Mouse (Mus musculus) kidney, adult 2 months (tissue): ENCODE measurements around the gene Hip1. TPM values are rescaled to one million over a fixed set of nuclear protein-coding genes. Genes with fewer than 3 reads are reported as not detected.

Source experiments
- DNase-seq: peaks from one replicate; pipeline ENCODE4 v3.0.0; 2021
- H3K27ac ChIP-seq: fragments of 200-500 bp; 2 replicates; pipeline ENCODE4 v1.5.1; 2012; ENCODE audit warnings: low read depth, low read length, control low read depth, inconsistent platforms; ENCODE audit not compliant: insufficient read depth
- H3K27me3 ChIP-seq: fragments of 200-500 bp; replicated peaks from 2 replicates; pipeline ENCODE4 v1.6.1; 2012; ENCODE audit warnings: mild to moderate bottlenecking, moderate library complexity, low read length, inconsistent platforms; ENCODE audit not compliant: control insufficient read depth, insufficient read depth
- H3K36me3 ChIP-seq: fragments of 200-500 bp; 2 replicates; pipeline ENCODE4 v1.6.1; 2012; ENCODE audit warnings: mild to moderate bottlenecking, moderate library complexity, low read length, inconsistent platforms; ENCODE audit not compliant: control insufficient read depth, insufficient read depth
- H3K4me1 ChIP-seq: fragments of 200-500 bp; 2 replicates; pipeline ENCODE4 v1.6.1; 2011; ENCODE audit warnings: low read length; ENCODE audit not compliant: control insufficient read depth, insufficient read depth
- H3K4me3 ChIP-seq: fragments of 200-500 bp; 2 replicates; pipeline ENCODE4 v1.5.1; 2011; ENCODE audit warnings: mild to moderate bottlenecking, low read depth, low read length, control low read depth; ENCODE audit not compliant: insufficient read depth
- CTCF ChIP-seq: fragments of 200-500 bp; conservative IDR thresholded peaks from 2 replicates; pipeline ENCODE4 v1.5.1; 2011; ENCODE audit warnings: low read depth, mild to moderate bottlenecking, control low read depth, low read length, moderate library complexity, mixed read lengths; ENCODE audit not compliant: insufficient read depth, insufficient read length
- POLR2A ChIP-seq: fragments of 200-500 bp; IDR thresholded peaks from one replicate; pipeline ENCODE4 v1.6.1; 2011; ENCODE audit warnings: low read depth, low read length, control low read depth
- WGBS: fragments of 180-500 bp; shearing (Covaris S2); methylation state at CpG from one replicate; pipeline ENCODE4 v1.1.7; 2018; 5-methylcytosine and 5-hydroxymethylcytosine counted together
- polyA plus RNA-seq: library from polyadenylated mRNA; depleted of rRNA; stranded (reverse); fragments of >200 nt; gene quantifications from 2 replicates; pipeline ENCODE4 v1.2.3, GENCODE M21; 2012

The Hip1 gene
- polyA plus RNA-seq, 1 experiment = 14.1 TPM

- WGBS = 91% methylated on average over 7 of the region's 7 CpGs
These were observed 162.2 kb downstream of the Hip1 start for GRCm38 (mm10) chr5:135382746-135383145.

DNA sequence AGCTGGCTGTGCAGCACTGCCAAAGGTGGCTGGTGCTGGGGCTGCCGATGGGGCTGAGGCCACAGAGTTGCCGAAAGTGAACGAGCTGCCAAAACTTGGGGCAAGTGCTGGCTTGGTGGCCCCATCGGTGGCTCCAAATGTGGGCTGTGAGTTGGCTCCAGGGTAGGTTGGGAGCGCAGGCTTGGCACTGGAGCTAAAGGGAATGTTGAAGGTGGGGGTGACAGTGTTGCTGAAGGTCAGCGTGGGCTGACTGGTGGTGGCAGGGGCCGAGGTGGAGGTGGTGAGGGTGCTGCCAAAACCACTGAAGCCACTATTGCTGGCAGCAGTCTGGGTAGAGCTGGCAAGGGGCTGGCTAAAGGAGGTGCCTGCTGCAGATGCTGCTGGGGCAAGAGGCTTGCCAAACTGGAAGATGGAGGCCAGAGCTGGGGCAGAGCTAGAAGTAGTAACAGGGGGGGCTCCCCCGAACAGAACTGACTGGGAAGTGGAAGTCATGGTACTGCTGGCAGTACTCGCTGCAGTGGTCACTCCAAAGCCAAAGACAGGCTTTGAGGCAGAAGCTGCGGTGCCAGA, 163.5 kb downstream of the Hip1 start:
- H3K27ac ChIP-seq = no peak overlapping the region
- peaks cover 3% of the 10 kb centered on the region; the same call in 1 of the 2 replicates for H3K36me3 ChIP-seq
- H3K27me3 ChIP-seq = no peaks in the 10 kb centered on the region
- no peak for DNase-seq
- TF ChIP-seq CTCF = no peak
- no peak for TF ChIP-seq POLR2A
- no peak overlapping the region for H3K4me3 ChIP-seq
- no peaks in the 10 kb centered on the region for H3K4me1 ChIP-seq
- 95% methylated on average over 10 of the region's 10 CpGs for WGBS

More at GRCm38 (mm10) chr5:135382746-135383145, 162.2 kb downstream of the Hip1 start:
- no peak for TF ChIP-seq POLR2A
- no peak for TF ChIP-seq CTCF
- DNase-seq = no peak
- H3K4me3 ChIP-seq = no peak overlapping the region
- peaks cover 3% of the 10 kb centered on the region for H3K36me3 ChIP-seq
- H3K4me1 ChIP-seq = no peaks in the 10 kb centered on the region
- H3K27me3 ChIP-seq = no peaks in the 10 kb centered on the region
- H3K27ac ChIP-seq = no peak overlapping the region

GRCm38 (mm10) chr5:135380681-135381080, 164.2 kb downstream of the Hip1 start:
- no peak overlapping the region for H3K27ac ChIP-seq
- no peak for DNase-seq
- H3K4me1 ChIP-seq = no peaks in the 10 kb centered on the region
- H3K36me3 ChIP-seq = peaks cover 3% of the 10 kb centered on the region; the same call in 1 of the 2 replicates
- no peak overlapping the region for H3K4me3 ChIP-seq
- 94% methylated on average over 4 of the region's 4 CpGs for WGBS
- no peak for TF ChIP-seq CTCF
- TF ChIP-seq POLR2A = no peak
- no peaks in the 10 kb centered on the region for H3K27me3 ChIP-seq

DNA sequence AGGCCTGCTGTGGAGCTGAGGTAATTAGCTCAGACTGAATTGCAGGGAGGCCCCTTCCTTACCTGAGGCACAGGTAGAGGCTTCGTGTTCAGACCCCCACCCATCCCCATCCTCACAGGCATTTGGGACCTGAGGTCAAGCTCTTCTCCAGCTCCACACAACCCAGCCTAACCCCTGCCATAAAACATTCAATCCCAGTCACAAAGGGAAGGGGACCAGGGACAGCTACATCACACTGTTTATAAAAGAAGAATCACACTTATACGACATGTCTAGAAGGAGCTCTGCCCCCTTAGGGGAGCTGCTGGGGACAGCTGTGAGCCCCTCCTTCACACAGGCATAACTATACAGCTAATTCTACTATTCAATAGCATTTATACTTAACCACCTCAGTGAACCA, 168.6 kb downstream of the Hip1 start:
- WGBS = 61% methylated on average over 2 of the region's 2 CpGs
- Histone ChIP-seq H3K4me3 (no peak overlapping the region), H3K27me3 (no peaks in the 10 kb centered on the region), H3K4me1 (no peaks in the 10 kb centered on the region), H3K36me3 (no peaks in the 10 kb centered on the region; the same call in 1 of the 2 replicates), H3K27ac (no peak overlapping the region)
- DNase-seq = no peak
- TF ChIP-seq CTCF = no peak
- no peak for TF ChIP-seq POLR2A

GRCm38 (mm10) chr5:135375167-135375566, 169.8 kb downstream of the Hip1 start:
- no peak for TF ChIP-seq POLR2A
- TF ChIP-seq CTCF = no peak
- H3K4me1 ChIP-seq = 0 out of 2 replicates have a peak, but pooled peaks cover 3% of the 10 kb centered on the region
- DNase-seq = peak; percentile 57

DNA sequence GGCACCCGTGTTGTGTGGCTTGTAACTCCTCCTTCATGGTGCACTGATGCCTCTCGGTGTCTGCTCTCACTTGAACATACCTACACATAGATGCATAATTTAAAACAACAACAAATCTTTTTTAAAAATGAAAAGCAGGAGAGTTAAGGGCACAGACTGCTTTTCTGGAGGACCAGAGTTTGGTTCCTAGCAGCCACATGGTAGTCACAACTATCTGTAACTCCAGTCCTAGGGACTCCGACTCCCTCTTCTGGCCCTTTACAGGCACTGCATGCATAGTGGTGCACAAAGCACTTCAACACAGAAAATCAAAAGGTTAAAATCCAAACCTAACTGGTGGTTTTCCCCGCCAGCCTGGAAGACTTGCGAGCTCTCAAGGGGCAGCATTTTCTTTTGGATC, 171.3 kb downstream of the Hip1 start:
- Histone ChIP-seq H3K27ac (no peak overlapping the region), H3K4me3 (no peak overlapping the region), H3K27me3 (no peaks in the 10 kb centered on the region), H3K36me3 (no peaks in the 10 kb centered on the region; the same call in 1 of the 2 replicates), H3K4me1 (peaks cover 3% of the 10 kb centered on the region; the same call in 1 of the 2 replicates)
- DNase-seq = no peak
- 96% methylated on average over 5 of the region's 5 CpGs for WGBS
- 0 out of 2 replicates have a peak, but pooled peaks have one; percentile 17 for TF ChIP-seq CTCF
- TF ChIP-seq POLR2A = no peak

More at GRCm38 (mm10) chr5:135375167-135375566, 169.8 kb downstream of the Hip1 start:
- no peak overlapping the region for H3K27ac ChIP-seq
- H3K27me3 ChIP-seq = no peaks in the 10 kb centered on the region
- WGBS = 35% methylated on average over 8 of the region's 8 CpGs
- H3K36me3 ChIP-seq = no peaks in the 10 kb centered on the region; the same call in 1 of the 2 replicates
- no peak overlapping the region for H3K4me3 ChIP-seq

DNA sequence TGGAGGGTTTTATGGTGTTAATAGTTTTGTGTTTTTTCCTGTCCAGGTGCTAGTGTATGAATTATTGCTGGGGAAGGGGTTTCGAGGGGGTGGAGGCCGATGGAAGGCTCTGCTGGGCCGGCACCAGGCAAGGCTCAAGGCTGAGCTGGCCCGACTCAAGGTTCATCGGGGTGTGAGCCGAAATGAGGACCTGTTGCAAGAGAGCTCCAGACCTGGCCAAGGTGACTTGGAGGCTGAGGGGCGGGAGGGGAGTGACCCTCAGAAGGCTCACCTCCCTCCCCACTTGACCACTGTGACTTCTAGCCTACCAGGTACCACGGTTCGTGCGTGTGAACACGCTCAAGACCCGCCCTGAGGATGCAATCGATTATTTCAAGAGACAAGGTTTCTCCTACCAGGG, 173.7 kb downstream of the Hip1 start:
- WGBS = 95% methylated on average over 13 of the region's 13 CpGs
- DNase-seq = no peak
- no peak overlapping the region for H3K4me3 ChIP-seq

More for the DNA sequence above, 173.7 kb downstream of the Hip1 start:
- H3K27me3 ChIP-seq = no peaks in the 10 kb centered on the region
- no peak overlapping the region for H3K27ac ChIP-seq
- no peak for TF ChIP-seq POLR2A
- TF ChIP-seq CTCF = no peak
- H3K4me1 ChIP-seq = peaks cover 3% of the 10 kb centered on the region; the same call in 1 of the 2 replicates
- no peaks in the 10 kb centered on the region; the same call in 1 of the 2 replicates for H3K36me3 ChIP-seq
